Mouse (Mus musculus) myocyte (in vitro differentiated cells): ENCODE measurements around the gene Inpp4b. TPM values are rescaled to one million over a fixed set of nuclear protein-coding genes. Genes with fewer than 3 reads are reported as not detected.
A peak's percentile ranks its signal among the peaks of the same experiment; 100 is the strongest.

ENCODE experiments used
- H3K27me3 ChIP-seq: one replicate; pipeline ENCODE4 v1.6.1; 2011; ENCODE audit not compliant: control insufficient read depth, insufficient read depth, insufficient read length
- H3K36me3 ChIP-seq: one replicate; pipeline ENCODE4 v1.6.1; 2011; ENCODE audit not compliant: control insufficient read depth, insufficient read depth
- H3K4me2 ChIP-seq: one replicate; pipeline ENCODE4 v1.6.1; 2011; ENCODE audit warnings: low read depth, control low read depth
- H3K4me3 ChIP-seq: one replicate; pipeline ENCODE4 v1.5.1; 2011; ENCODE audit warnings: mild to moderate bottlenecking, control low read depth, moderate library complexity
- H3K79me2 ChIP-seq: one replicate; pipeline ENCODE4 v1.6.1; 2011; ENCODE audit not compliant: control insufficient read depth, insufficient read depth
- H3ac ChIP-seq: one replicate; pipeline ENCODE4 v1.6.1; 2011; ENCODE audit not compliant: control insufficient read depth, insufficient read length
- CEBPB ChIP-seq: IDR thresholded peaks from 2 replicates; pipeline ENCODE4 v1.6.1; 2011; ENCODE audit warnings: mild to moderate bottlenecking, moderate library complexity; ENCODE audit not compliant: poor library complexity, insufficient read depth, severe bottlenecking
- E2F4 ChIP-seq: IDR thresholded peaks from one replicate; pipeline ENCODE4 v1.6.1; 2011; ENCODE audit warnings: mild to moderate bottlenecking, control low read depth, moderate library complexity; ENCODE audit not compliant: insufficient read depth
- MAX ChIP-seq: IDR thresholded peaks from one replicate; pipeline ENCODE4 v1.6.1; 2011; ENCODE audit warnings: low read depth, mild to moderate bottlenecking, control low read depth
- MYOD1 ChIP-seq, 3 experiments: IDR thresholded peaks; one replicate each; pipeline ENCODE4 v1.6.1; 2011; ENCODE audit warnings: control low read depth in 2 of 3, low read depth in 2 of 3, mild to moderate bottlenecking in 2 of 3, moderate library complexity in 1 of 3; ENCODE audit not compliant: insufficient read length in 2 of 3, control insufficient read depth in 1 of 3
- MYOG ChIP-seq, 3 experiments: IDR thresholded peaks; one replicate each; pipeline ENCODE4 v1.6.1; 2011; ENCODE audit warnings: control low read depth in 2 of 3, low read depth in 2 of 3, mild to moderate bottlenecking in 2 of 3; ENCODE audit not compliant: insufficient read length in 2 of 3, control insufficient read depth in 1 of 3, insufficient read depth in 1 of 3
- POLR2A ChIP-seq: IDR thresholded peaks from one replicate; pipeline ENCODE4 v1.6.1; 2011; ENCODE audit warnings: low read depth, mild to moderate bottlenecking, control low read depth, moderate library complexity; ENCODE audit not compliant: insufficient read length
- POLR2AphosphoS2 ChIP-seq: IDR thresholded peaks from one replicate; pipeline ENCODE4 v1.6.1; 2011; ENCODE audit warnings: low read depth, control low read depth; ENCODE audit not compliant: insufficient read length
- REST ChIP-seq: IDR thresholded peaks from one replicate; pipeline ENCODE4 v1.6.1; 2011; ENCODE audit warnings: mild to moderate bottlenecking, control low read depth, moderate library complexity; ENCODE audit not compliant: insufficient read depth, insufficient read length
- SRF ChIP-seq: IDR thresholded peaks from one replicate; pipeline ENCODE4 v1.6.1; 2011; ENCODE audit warnings: low read depth; ENCODE audit not compliant: control insufficient read depth, insufficient read length
- TCF12 ChIP-seq: IDR thresholded peaks from one replicate; pipeline ENCODE4 v1.6.1; 2011; ENCODE audit warnings: mild to moderate bottlenecking, control low read depth; ENCODE audit not compliant: poor library complexity, insufficient read depth, severe bottlenecking
- TCF3 ChIP-seq: IDR thresholded peaks from one replicate; pipeline ENCODE4 v1.6.1; 2011; ENCODE audit warnings: low read depth, control low read depth; ENCODE audit not compliant: insufficient read length
- USF1 ChIP-seq: IDR thresholded peaks from one replicate; pipeline ENCODE4 v1.6.1; 2011; ENCODE audit warnings: low read depth, mild to moderate bottlenecking, control low read depth, moderate library complexity
- polyA plus RNA-seq: library from polyadenylated mRNA; unstranded; fragments of >200 nt; fragmentation: generic; extraction: Trizol; gene quantifications from one replicate; pipeline ENCODE4 v1.2.1, GENCODE M21; 2012; ENCODE audit warnings: missing spikeins

Gene Inpp4b
- polyA plus RNA-seq, 1 experiment = 5.6 TPM

DNA sequence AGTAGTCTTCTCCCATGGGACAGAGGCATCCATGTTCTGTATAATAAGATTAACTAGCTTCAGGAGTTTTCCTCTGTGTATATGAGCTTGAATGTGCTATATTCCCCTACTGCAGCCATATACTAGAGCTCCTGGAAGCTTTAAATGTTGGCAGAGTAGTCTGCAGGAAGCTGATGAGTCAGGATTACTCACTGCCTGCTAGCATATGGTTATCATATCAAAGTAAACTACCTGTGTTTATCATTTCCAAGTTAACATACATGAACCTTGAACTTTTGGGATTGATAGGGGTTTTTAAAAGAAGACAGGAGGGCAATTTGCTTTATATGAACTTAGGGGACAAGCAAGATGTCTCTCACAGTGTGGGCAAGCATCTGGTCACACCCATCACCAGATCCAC lies 498.2 kb downstream of the Inpp4b start:
- no peaks in the 10 kb centered on the region for H3K79me2 ChIP-seq
- H3K4me3 ChIP-seq = no peak overlapping the region
- H3K27me3 ChIP-seq = no peaks in the 10 kb centered on the region
- H3K36me3 ChIP-seq = no peaks in the 10 kb centered on the region
- H3K4me2 ChIP-seq = no peak overlapping the region
- TF ChIP-seq POLR2AphosphoS2 = no peak
- no peak for TF ChIP-seq TCF3
- TF ChIP-seq MYOD1 (IDR thresholded peaks at IDR 0.05; ENCODE audit: control insufficient read depth in 1 of 3, insufficient read length in 2 of 3, low read depth in 2 of 3) = no peak
- no peak for TF ChIP-seq POLR2A
- no peak for TF ChIP-seq USF1
- TF ChIP-seq CEBPB = no peak
- TF ChIP-seq REST = no peak
- TF ChIP-seq SRF = no peak
- no peak for TF ChIP-seq MAX
- no peak for TF ChIP-seq E2F4
- TF ChIP-seq TCF12 = no peak
- TF ChIP-seq MYOG (IDR thresholded peaks at IDR 0.05; ENCODE audit: control insufficient read depth in 1 of 3, insufficient read depth in 1 of 3, insufficient read length in 2 of 3, low read depth in 2 of 3) = no peak
- H3ac ChIP-seq = no peak overlapping the region

DNA sequence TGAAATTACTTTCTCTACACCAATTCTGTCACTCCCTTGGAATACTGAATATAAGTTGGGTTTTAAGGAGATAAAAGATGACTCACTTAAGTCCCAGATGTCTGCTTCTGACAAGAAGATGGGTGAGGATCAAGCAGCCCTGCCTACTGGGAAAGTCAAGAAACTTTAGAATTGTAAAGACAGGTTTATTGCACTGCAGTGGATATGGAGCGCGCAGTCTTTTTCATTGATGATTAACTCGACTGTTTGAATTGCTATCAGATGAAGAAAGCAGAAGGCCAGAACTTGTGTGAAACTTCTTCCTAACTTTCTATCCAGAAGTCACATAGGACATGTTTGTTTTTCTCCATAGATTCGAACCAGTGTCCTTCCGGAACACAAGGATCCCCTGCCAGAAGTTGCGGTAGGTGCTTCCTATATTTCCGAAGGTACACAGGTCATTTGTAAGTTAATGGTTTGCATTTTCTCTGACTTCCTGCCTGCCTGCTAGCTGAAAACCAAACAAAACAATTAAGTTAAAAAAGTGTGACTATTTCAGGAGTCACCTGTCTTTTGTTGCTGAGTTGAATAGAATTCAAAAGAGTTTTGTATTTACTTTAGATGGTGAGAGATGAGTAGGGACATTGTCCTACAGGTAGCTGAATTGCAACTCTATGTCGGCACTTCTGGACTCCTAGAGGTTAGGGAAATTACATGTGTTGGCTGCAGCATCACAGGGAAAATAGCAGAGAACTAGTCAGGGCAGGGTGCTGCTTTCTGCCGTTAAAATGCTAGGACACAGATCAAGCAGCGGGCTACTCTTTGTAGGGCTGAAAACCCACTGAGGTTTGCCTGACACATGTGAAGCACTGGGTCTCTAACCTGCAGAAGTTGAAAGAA lies 502.0 kb downstream of the Inpp4b start:
- TF ChIP-seq E2F4 (no peak), MYOG (IDR thresholded peaks at IDR 0.05; ENCODE audit: control insufficient read depth in 1 of 3, insufficient read depth in 1 of 3, insufficient read length in 2 of 3, low read depth in 2 of 3) (no peak), TCF3 (no peak), POLR2A (no peak), TCF12 (no peak), MYOD1 (IDR thresholded peaks at IDR 0.05; ENCODE audit: control insufficient read depth in 1 of 3, insufficient read length in 2 of 3, low read depth in 2 of 3) (no peak), CEBPB (no peak), POLR2AphosphoS2 (no peak), SRF (no peak), REST (no peak), MAX (no peak), USF1 (no peak)
- H3K27me3 ChIP-seq = no peaks in the 10 kb centered on the region
- no peaks in the 10 kb centered on the region for H3K79me2 ChIP-seq
- H3K4me3 ChIP-seq = no peak overlapping the region
- no peaks in the 10 kb centered on the region for H3K36me3 ChIP-seq
- H3K4me2 ChIP-seq = no peak overlapping the region
- no peak overlapping the region for H3ac ChIP-seq

DNA sequence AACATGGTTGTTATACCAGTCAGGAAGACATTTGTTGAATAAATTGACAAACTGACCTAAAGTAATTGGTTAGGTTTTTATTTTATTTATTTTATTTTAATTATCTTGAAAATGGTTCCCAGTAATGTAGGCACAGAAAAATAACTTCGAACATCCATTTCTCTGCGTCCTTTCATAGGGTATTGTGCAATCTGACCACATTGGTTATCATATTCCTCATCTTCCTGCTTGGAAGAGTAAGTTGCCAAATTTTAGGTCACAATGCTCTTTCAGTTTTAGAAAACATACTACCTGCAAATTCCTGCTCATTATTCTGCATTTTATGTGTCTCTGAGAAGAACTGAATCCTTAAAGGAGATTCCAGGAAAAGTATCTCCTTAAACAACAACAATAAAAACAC lies 505.6 kb downstream of the Inpp4b start:
- H3K4me2 ChIP-seq = no peak overlapping the region
- no peak overlapping the region for H3K4me3 ChIP-seq
- no peak for TF ChIP-seq E2F4
- peak; percentile 85 for TF ChIP-seq CEBPB
- H3K27me3 ChIP-seq = no peaks in the 10 kb centered on the region
- H3K79me2 ChIP-seq = no peaks in the 10 kb centered on the region
- H3ac ChIP-seq = no peak overlapping the region
- no peaks in the 10 kb centered on the region for H3K36me3 ChIP-seq

DNA sequence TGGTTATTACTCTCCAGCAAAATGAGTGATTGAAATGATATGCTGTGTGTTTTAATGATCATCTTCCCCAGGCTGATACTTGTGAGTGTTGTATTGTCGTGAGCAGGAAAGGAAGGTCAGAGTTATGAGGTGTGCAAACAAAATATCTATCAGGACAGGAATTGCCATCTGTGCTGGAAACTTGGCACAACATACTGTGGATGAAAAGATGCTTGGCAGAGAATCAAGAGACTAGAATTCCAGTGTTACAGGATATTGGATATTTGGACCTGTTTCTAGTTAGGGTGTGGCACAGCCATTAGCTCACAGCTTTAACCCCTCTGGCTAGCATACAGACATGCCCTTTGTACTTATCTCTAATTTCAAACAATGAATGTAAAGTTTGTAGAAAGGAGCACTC lies 507.6 kb downstream of the Inpp4b start:
- no peak for TF ChIP-seq REST
- H3ac ChIP-seq = no peak overlapping the region
- H3K79me2 ChIP-seq = no peaks in the 10 kb centered on the region

DNA sequence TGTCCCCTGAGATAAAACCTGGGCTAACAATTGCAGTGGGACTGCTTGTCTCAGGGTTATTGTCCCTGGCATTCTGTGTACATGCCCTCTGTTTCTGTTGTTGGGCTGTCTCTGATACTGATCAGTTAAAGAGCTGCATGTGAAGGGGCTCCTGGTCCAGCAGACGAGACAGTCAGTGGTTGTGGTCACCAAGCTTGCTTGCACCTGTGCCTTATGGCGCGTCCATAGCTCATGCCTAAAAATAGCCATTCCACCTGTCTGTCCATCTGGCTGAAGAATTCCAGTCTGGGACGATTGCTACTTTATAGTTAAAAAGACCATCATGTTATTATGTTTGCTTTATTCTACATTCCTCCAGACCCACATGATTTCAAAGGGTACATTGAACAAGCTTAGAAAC lies 510.8 kb downstream of the Inpp4b start:
- TF ChIP-seq E2F4 = no peak
- no peak for TF ChIP-seq POLR2A
- no peak for TF ChIP-seq SRF
- peak; percentile 4 to 95 (median 91) for TF ChIP-seq MYOD1 (IDR thresholded peaks at IDR 0.05; ENCODE audit: control insufficient read depth in 1 of 3, insufficient read length in 2 of 3, low read depth in 2 of 3)
- peak; percentile 88 for TF ChIP-seq TCF3
- TF ChIP-seq MYOG (IDR thresholded peaks at IDR 0.05; ENCODE audit: control insufficient read depth in 1 of 3, insufficient read depth in 1 of 3, insufficient read length in 2 of 3, low read depth in 2 of 3) = peak; percentile 78 to 95 (median 81)
- no peak for TF ChIP-seq USF1
- TF ChIP-seq REST = no peak
- no peak for TF ChIP-seq CEBPB
- TF ChIP-seq MAX = no peak
- TF ChIP-seq POLR2AphosphoS2 = no peak
- peak; percentile 84 for TF ChIP-seq TCF12
- no peaks in the 10 kb centered on the region for H3K79me2 ChIP-seq
- no peak overlapping the region for H3ac ChIP-seq
- H3K36me3 ChIP-seq = no peaks in the 10 kb centered on the region
- H3K27me3 ChIP-seq = no peaks in the 10 kb centered on the region
- H3K4me2 ChIP-seq = no peak overlapping the region
- no peak overlapping the region for H3K4me3 ChIP-seq

More for the DNA sequence above, 507.6 kb downstream of the Inpp4b start:
- no peaks in the 10 kb centered on the region for H3K27me3 ChIP-seq
- H3K4me3 ChIP-seq = no peak overlapping the region
- no peaks in the 10 kb centered on the region for H3K36me3 ChIP-seq
- H3K4me2 ChIP-seq = no peak overlapping the region
